Mouse (Mus musculus) cerebellum, adult 18-20 months (tissue): ENCODE measurements around the gene Ugt1a8.

ENCODE experiments used
- DNase-seq, 2 experiments: peaks; one replicate each; pipeline ENCODE4 v3.0.0; 2021

The Ugt1a8 gene

GRCm38 (mm10) chr1:88263778-88264177, 176.2 kb downstream of the Ugt1a8 start:
- no peak for DNase-seq

- no peak for DNase-seq
Observed at GRCm38 (mm10) chr1:88264237-88264868, 176.7 kb downstream of the Ugt1a8 start.

DNA sequence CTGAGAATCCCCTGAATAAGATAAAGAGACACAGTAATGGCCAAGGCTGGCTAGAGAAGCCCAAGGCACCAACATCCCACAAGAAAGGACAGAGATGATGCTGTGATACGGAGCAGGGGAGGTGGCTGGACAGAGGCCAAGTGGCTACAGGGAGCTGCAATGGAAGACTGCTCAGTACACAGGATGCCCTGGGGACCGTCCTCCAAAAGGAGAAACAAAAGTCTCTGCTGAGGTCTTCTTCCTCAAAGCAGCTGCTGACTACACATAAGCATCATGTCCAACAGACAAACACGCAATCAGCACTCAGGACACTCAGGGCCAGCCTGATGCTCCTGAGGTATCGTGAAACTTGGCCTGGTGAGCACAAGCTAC, 177.2 kb downstream of the Ugt1a8 start:
- no peak for DNase-seq

- DNase-seq: no peak
Observed at GRCm38 (mm10) chr1:88266123-88266522, 178.5 kb downstream of the Ugt1a8 start.

- no peak for DNase-seq
Observed at GRCm38 (mm10) chr1:88267489-88267888, 179.9 kb downstream of the Ugt1a8 start.

GRCm38 (mm10) chr1:88268070-88268469, 180.5 kb downstream of the Ugt1a8 start:
- DNase-seq: no peak
